Mouse (Mus musculus): ENCODE measurements around the gene Srsf10.

The Srsf10 gene

GRCm38 (mm10) chr4:135912835-135913234, 57.3 kb downstream of the Srsf10 start:
- in situ Hi-C loops (cut with MseI, MboI): no loop called here

DNA sequence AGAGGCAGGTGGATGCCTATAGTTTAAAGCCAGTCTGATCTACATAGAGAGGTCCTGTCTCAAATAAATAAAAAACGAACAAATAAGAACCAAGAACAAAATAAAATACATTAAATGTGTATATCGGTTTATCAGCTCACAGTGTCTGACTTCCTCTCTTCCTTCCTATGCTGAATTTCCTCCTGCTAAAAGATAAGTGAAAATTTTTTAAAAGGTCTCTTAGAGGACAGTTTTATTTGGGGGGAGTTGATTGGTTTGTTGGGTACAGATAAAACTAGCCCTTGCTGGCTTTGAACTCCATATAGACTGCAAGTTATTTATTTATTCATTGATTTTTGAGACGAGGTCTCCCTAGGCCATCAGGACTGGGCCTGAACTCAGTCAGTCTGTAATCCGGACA, 57.9 kb downstream of the Srsf10 start:
- in situ Hi-C loops (cut with MseI, MboI): no loop called here

DNA sequence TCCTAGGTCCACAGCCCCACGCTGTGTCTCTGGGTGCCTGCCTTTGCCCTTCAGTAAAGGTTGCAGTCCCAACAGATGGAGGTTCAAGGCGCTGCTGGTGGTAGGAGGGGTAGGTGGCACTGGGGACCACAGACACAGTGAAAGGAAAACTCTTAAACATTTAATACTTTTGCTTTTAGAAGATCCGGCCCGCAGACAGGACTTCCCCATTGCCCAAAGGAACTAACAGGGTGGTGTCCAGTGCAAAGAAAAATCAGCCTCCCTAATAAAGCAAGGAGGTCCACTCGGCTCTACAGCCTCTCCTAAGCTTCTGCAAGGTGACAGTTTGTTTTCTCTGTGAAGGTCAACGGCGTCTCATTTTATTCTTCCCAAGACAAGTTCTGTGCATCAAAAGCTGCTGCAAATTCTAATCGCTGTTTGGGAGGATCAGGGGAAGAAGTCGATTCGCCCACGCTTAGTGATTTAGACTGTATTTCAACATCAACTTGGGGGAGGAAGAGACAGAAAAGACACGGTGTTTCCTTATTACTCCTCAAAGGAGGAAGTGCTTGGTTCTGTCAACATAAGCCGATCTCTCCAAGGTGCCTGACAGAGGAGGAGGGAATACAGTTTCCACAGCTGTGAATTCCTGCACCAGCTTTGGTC, 63.2 kb downstream of the Srsf10 start:
- in situ Hi-C loops (cut with MseI, MboI): no loop called here

DNA sequence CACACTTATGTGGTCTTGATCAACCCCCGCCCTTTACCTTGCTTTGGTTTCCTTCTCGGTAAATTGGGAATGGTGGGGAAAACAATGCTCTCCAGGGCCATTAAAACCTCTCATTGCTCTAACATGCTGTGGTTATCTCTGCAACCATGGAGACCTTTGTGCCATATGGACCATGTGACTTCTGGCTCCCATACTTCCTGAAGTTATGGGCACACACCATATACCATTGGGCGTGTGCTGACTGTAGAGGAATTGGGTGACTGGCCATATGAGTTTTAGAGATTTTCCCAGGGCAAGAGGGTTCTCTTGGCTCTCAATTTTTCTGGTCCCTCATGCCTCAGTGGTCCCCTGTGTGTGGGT, 63.7 kb downstream of the Srsf10 start:
- in situ Hi-C loops (cut with MseI, MboI): no loop called here

All from mouse trophoblast stem cell (cell line).